Mouse (Mus musculus): Measurements from ENCODE around the gene Rasip1. TPM values are rescaled to one million over a fixed set of nuclear protein-coding genes. Genes with fewer than 3 reads are reported as not detected.

Rasip1 gene
- polyA plus RNA-seq, 1 experiment: 3.0 TPM

GRCm38 (mm10) chr7:45677627-45678295, 50.5 kb downstream of the Rasip1 start:
- Histone ChIP-seq H3K4me3 (ENCODE audit: low read depth, low read length) (no peak overlapping the region), H3K27me3 (ENCODE audit: control insufficient read depth, insufficient read depth, low read length, poor library complexity, severe bottlenecking) (no peaks in the 10 kb centered on the region), H3K9ac (ENCODE audit: low read depth, poor library complexity, severe bottlenecking) (no peak overlapping the region), H3K9me3 (replicated peaks; ENCODE audit: control insufficient read depth, insufficient read depth, low read length, poor library complexity, severe bottlenecking) (no peaks in the 10 kb centered on the region), H3K4me1 (ENCODE audit: control insufficient read depth, insufficient read depth, low read length) (no peaks in the 10 kb centered on the region), H3K36me3 (ENCODE audit: control insufficient read depth, insufficient read depth, low read length, poor library complexity, severe bottlenecking) (no peaks in the 10 kb centered on the region), H3K27ac (ENCODE audit: insufficient read depth, low read length) (no peak overlapping the region)
- TF ChIP-seq CTCF (IDR thresholded peaks at IDR 0.05; ENCODE audit: low read depth, low read length): no peak
- TF ChIP-seq EP300 (IDR thresholded peaks at IDR 0.05; ENCODE audit: insufficient read depth, low read depth, low read length): no peak
- TF ChIP-seq POLR2A (IDR thresholded peaks at IDR 0.05; ENCODE audit: insufficient read depth, low read length): no peak

GRCm38 (mm10) chr7:45678513-45678912, 51.2 kb downstream of the Rasip1 start:
- Histone ChIP-seq H3K4me3 (ENCODE audit: low read depth, low read length) (no peak overlapping the region), H3K36me3 (ENCODE audit: control insufficient read depth, insufficient read depth, low read length, poor library complexity, severe bottlenecking) (no peaks in the 10 kb centered on the region), H3K27me3 (ENCODE audit: control insufficient read depth, insufficient read depth, low read length, poor library complexity, severe bottlenecking) (no peaks in the 10 kb centered on the region), H3K4me1 (ENCODE audit: control insufficient read depth, insufficient read depth, low read length) (no peaks in the 10 kb centered on the region), H3K9ac (ENCODE audit: low read depth, poor library complexity, severe bottlenecking) (no peak overlapping the region), H3K9me3 (replicated peaks; ENCODE audit: control insufficient read depth, insufficient read depth, low read length, poor library complexity, severe bottlenecking) (no peaks in the 10 kb centered on the region), H3K27ac (ENCODE audit: insufficient read depth, low read length) (no peak overlapping the region)
- TF ChIP-seq CTCF (IDR thresholded peaks at IDR 0.05; ENCODE audit: low read depth, low read length) (no peak), POLR2A (IDR thresholded peaks at IDR 0.05; ENCODE audit: insufficient read depth, low read length) (no peak), EP300 (IDR thresholded peaks at IDR 0.05; ENCODE audit: insufficient read depth, low read depth, low read length) (no peak)

GRCm38 (mm10) chr7:45679966-45680621, 52.8 kb downstream of the Rasip1 start:
- no peak for TF ChIP-seq CTCF (IDR thresholded peaks at IDR 0.05; ENCODE audit: low read depth, low read length)
- TF ChIP-seq POLR2A (IDR thresholded peaks at IDR 0.05; ENCODE audit: insufficient read depth, low read length): no peak
- TF ChIP-seq EP300 (IDR thresholded peaks at IDR 0.05; ENCODE audit: insufficient read depth, low read depth, low read length): no peak
- Histone ChIP-seq H3K9me3 (replicated peaks; ENCODE audit: control insufficient read depth, insufficient read depth, low read length, poor library complexity, severe bottlenecking) (no peaks in the 10 kb centered on the region), H3K27ac (ENCODE audit: insufficient read depth, low read length) (no peak overlapping the region), H3K27me3 (ENCODE audit: control insufficient read depth, insufficient read depth, low read length, poor library complexity, severe bottlenecking) (no peaks in the 10 kb centered on the region), H3K4me3 (ENCODE audit: low read depth, low read length) (no peak overlapping the region), H3K36me3 (ENCODE audit: control insufficient read depth, insufficient read depth, low read length, poor library complexity, severe bottlenecking) (no peaks in the 10 kb centered on the region), H3K9ac (ENCODE audit: low read depth, poor library complexity, severe bottlenecking) (no peak overlapping the region), H3K4me1 (ENCODE audit: control insufficient read depth, insufficient read depth, low read length) (no peaks in the 10 kb centered on the region)

GRCm38 (mm10) chr7:45681046-45681736, 53.9 kb downstream of the Rasip1 start:
- TF ChIP-seq POLR2A (IDR thresholded peaks at IDR 0.05; ENCODE audit: insufficient read depth, low read length) (no peak), EP300 (IDR thresholded peaks at IDR 0.05; ENCODE audit: insufficient read depth, low read depth, low read length) (no peak), CTCF (IDR thresholded peaks at IDR 0.05; ENCODE audit: low read depth, low read length) (no peak)
- H3K27me3 ChIP-seq (ENCODE audit: control insufficient read depth, insufficient read depth, low read length, poor library complexity, severe bottlenecking): no peaks in the 10 kb centered on the region
- no peak overlapping the region for H3K9ac ChIP-seq (ENCODE audit: low read depth, poor library complexity, severe bottlenecking)
- H3K9me3 ChIP-seq (replicated peaks; ENCODE audit: control insufficient read depth, insufficient read depth, low read length, poor library complexity, severe bottlenecking): no peaks in the 10 kb centered on the region
- no peaks in the 10 kb centered on the region for H3K36me3 ChIP-seq (ENCODE audit: control insufficient read depth, insufficient read depth, low read length, poor library complexity, severe bottlenecking)
- H3K27ac ChIP-seq (ENCODE audit: insufficient read depth, low read length): no peak overlapping the region
- H3K4me3 ChIP-seq (ENCODE audit: low read depth, low read length): no peak overlapping the region
- no peaks in the 10 kb centered on the region for H3K4me1 ChIP-seq (ENCODE audit: control insufficient read depth, insufficient read depth, low read length)

- TF ChIP-seq CTCF (IDR thresholded peaks at IDR 0.05; ENCODE audit: low read depth, low read length) (peak; percentile 100), EP300 (IDR thresholded peaks at IDR 0.05; ENCODE audit: insufficient read depth, low read depth, low read length) (peak; percentile 70; the same call in 1 of the 2 replicates), POLR2A (IDR thresholded peaks at IDR 0.05; ENCODE audit: insufficient read depth, low read length) (no peak)
- no peaks in the 10 kb centered on the region for H3K9me3 ChIP-seq (replicated peaks; ENCODE audit: control insufficient read depth, insufficient read depth, low read length, poor library complexity, severe bottlenecking)
- H3K36me3 ChIP-seq (ENCODE audit: control insufficient read depth, insufficient read depth, low read length, poor library complexity, severe bottlenecking): no peaks in the 10 kb centered on the region
- H3K9ac ChIP-seq (ENCODE audit: low read depth, poor library complexity, severe bottlenecking): peak overlapping the region; percentile 19
- 0 out of 2 replicates have a peak overlapping the region, but pooled peaks have one; percentile 3 for H3K27ac ChIP-seq (ENCODE audit: insufficient read depth, low read length)
- no peaks in the 10 kb centered on the region for H3K4me1 ChIP-seq (ENCODE audit: control insufficient read depth, insufficient read depth, low read length)
- H3K4me3 ChIP-seq (ENCODE audit: low read depth, low read length): peak overlapping the region; percentile 48
- no peaks in the 10 kb centered on the region for H3K27me3 ChIP-seq (ENCODE audit: control insufficient read depth, insufficient read depth, low read length, poor library complexity, severe bottlenecking)
Measured at GRCm38 (mm10) chr7:45682144-45683126, 55.1 kb downstream of the Rasip1 start.

Measured in ES-Bruce4 (cell line).